Mouse (Mus musculus): ENCODE results near the gene Chchd1.

The Chchd1 gene

Small RNA genes lying within 50 kb of the gene (microRNA-seq; reads per million reads assigned to microRNA genes)
- gene Mir6946: 0.37 to 0.69 reads per million in 2 experiments
